Mouse (Mus musculus) thymus, adult 2 months (tissue): ENCODE results near the gene Mettl24. TPM values are rescaled to one million over a fixed set of nuclear protein-coding genes. Genes with fewer than 3 reads are reported as not detected.

Experiments used
- DNase-seq: peaks from one replicate; pipeline ENCODE4 v3.0.0; 2021
- H3K27ac ChIP-seq: fragments of 200-500 bp; 2 replicates; pipeline ENCODE4 v1.5.1; 2012; ENCODE audit warnings: low read length, control low read depth; ENCODE audit not compliant: control insufficient read depth, insufficient read depth
- H3K27me3 ChIP-seq: fragments of 200-500 bp; 2 replicates; pipeline ENCODE4 v1.6.1; 2012; ENCODE audit warnings: mild to moderate bottlenecking, low read length, moderate library complexity, mixed read lengths; ENCODE audit not compliant: control insufficient read depth, insufficient read depth
- H3K36me3 ChIP-seq: fragments of 200-500 bp; 2 replicates; pipeline ENCODE4 v1.6.1; 2012; ENCODE audit warnings: mild to moderate bottlenecking, low read length, moderate library complexity; ENCODE audit not compliant: control insufficient read depth, insufficient read depth
- H3K4me1 ChIP-seq: fragments of 200-500 bp; replicated peaks from 2 replicates; pipeline ENCODE4 v1.6.1; 2012; ENCODE audit warnings: low read length; ENCODE audit not compliant: control insufficient read depth, insufficient read depth
- H3K4me3 ChIP-seq: fragments of 200-500 bp; 2 replicates; pipeline ENCODE4 v1.5.1; 2012; ENCODE audit warnings: mild to moderate bottlenecking, low read length, control low read depth, moderate library complexity; ENCODE audit not compliant: control insufficient read depth, insufficient read depth
- CTCF ChIP-seq: fragments of 200-500 bp; IDR thresholded peaks from 2 replicates; pipeline ENCODE4 v1.5.1; 2012; ENCODE audit warnings: mild to moderate bottlenecking, control low read depth, low read length, moderate library complexity, borderline replicate concordance; ENCODE audit not compliant: control insufficient read depth, poor library complexity, insufficient read depth; ENCODE audit errors: extremely low read depth
- POLR2A ChIP-seq: fragments of 200-500 bp; IDR thresholded peaks from 2 replicates; pipeline ENCODE4 v1.6.1; 2012; ENCODE audit warnings: mild to moderate bottlenecking, low read length, control low read depth, moderate library complexity; ENCODE audit not compliant: control insufficient read depth, poor library complexity, insufficient read depth; ENCODE audit errors: extremely low read depth
- WGBS: fragments of 180-500 bp; shearing (Covaris S2); methylation state at CpG from one replicate; pipeline ENCODE4 v1.1.7; 2018; 5-methylcytosine and 5-hydroxymethylcytosine counted together
- polyA plus RNA-seq: library from polyadenylated mRNA; depleted of rRNA; stranded (reverse); fragments of >200 nt; gene quantifications from 2 replicates; pipeline ENCODE4 v1.2.3, GENCODE M21; 2012

Mettl24 gene
- polyA plus RNA-seq, 1 experiment: 0.36 TPM

- Histone ChIP-seq H3K4me3 (no peak overlapping the region), H3K27ac (no peak overlapping the region), H3K27me3 (no peaks in the 10 kb centered on the region), H3K4me1 (no peaks in the 10 kb centered on the region; the same call in 1 of the 2 replicates), H3K36me3 (no peaks in the 10 kb centered on the region)
- DNase-seq: no peak
- 81% methylated on average over 8 of the region's 8 CpGs for WGBS
- TF ChIP-seq CTCF (no peak), POLR2A (no peak)
Observed at GRCm38 (mm10) chr10:40716296-40716695, 33.2 kb downstream of the Mettl24 start.

- H3K4me1 ChIP-seq: no peaks in the 10 kb centered on the region; the same call in 1 of the 2 replicates
- TF ChIP-seq CTCF (no peak), POLR2A (no peak)
- H3K27ac ChIP-seq: no peak overlapping the region
- 91% methylated on average over 3 of the region's 3 CpGs for WGBS
- H3K27me3 ChIP-seq: no peaks in the 10 kb centered on the region
- no peak overlapping the region for H3K4me3 ChIP-seq
- no peak for DNase-seq
- H3K36me3 ChIP-seq: no peaks in the 10 kb centered on the region
Observed at GRCm38 (mm10) chr10:40716713-40717112, 33.6 kb downstream of the Mettl24 start.

- H3K27me3 ChIP-seq: no peaks in the 10 kb centered on the region
- WGBS: 93% methylated on average over 13 of the region's 13 CpGs
- TF ChIP-seq CTCF (no peak), POLR2A (no peak)
- no peak for DNase-seq
- no peak overlapping the region for H3K4me3 ChIP-seq
- H3K27ac ChIP-seq: no peak overlapping the region
- H3K36me3 ChIP-seq: no peaks in the 10 kb centered on the region
- H3K4me1 ChIP-seq: no peaks in the 10 kb centered on the region; the same call in 1 of the 2 replicates
Observed at GRCm38 (mm10) chr10:40718362-40718761, 35.3 kb downstream of the Mettl24 start.

GRCm38 (mm10) chr10:40719062-40719461 lies 36.0 kb downstream of the Mettl24 start:
- no peak for DNase-seq
- no peak for TF ChIP-seq POLR2A
- TF ChIP-seq CTCF: no peak
- no peak overlapping the region for H3K4me3 ChIP-seq
- no peaks in the 10 kb centered on the region for H3K36me3 ChIP-seq
- no peak overlapping the region for H3K27ac ChIP-seq
- no peaks in the 10 kb centered on the region for H3K27me3 ChIP-seq
- 87% methylated on average over 6 of the region's 6 CpGs for WGBS
- no peaks in the 10 kb centered on the region for H3K4me1 ChIP-seq

- DNase-seq: no peak
- H3K4me3 ChIP-seq: no peak overlapping the region
- no peaks in the 10 kb centered on the region for H3K4me1 ChIP-seq
- WGBS: 93% methylated on average over 5 of the region's 5 CpGs
- no peak for TF ChIP-seq POLR2A
- no peak for TF ChIP-seq CTCF
- H3K27me3 ChIP-seq: no peaks in the 10 kb centered on the region
- no peaks in the 10 kb centered on the region for H3K36me3 ChIP-seq
- H3K27ac ChIP-seq: no peak overlapping the region
Observed at GRCm38 (mm10) chr10:40720883-40721282, 37.8 kb downstream of the Mettl24 start.

GRCm38 (mm10) chr10:40724342-40724741 lies 41.3 kb downstream of the Mettl24 start:
- H3K27me3 ChIP-seq: no peaks in the 10 kb centered on the region
- no peak overlapping the region for H3K4me3 ChIP-seq
- no peak for DNase-seq
- TF ChIP-seq CTCF (no peak), POLR2A (no peak)
- 91% methylated on average over 6 of the region's 6 CpGs for WGBS
- no peaks in the 10 kb centered on the region for H3K36me3 ChIP-seq
- H3K4me1 ChIP-seq: no peaks in the 10 kb centered on the region
- no peak overlapping the region for H3K27ac ChIP-seq

- TF ChIP-seq CTCF (no peak), POLR2A (no peak)
- Histone ChIP-seq H3K36me3 (no peaks in the 10 kb centered on the region), H3K4me3 (no peak overlapping the region), H3K27me3 (no peaks in the 10 kb centered on the region), H3K4me1 (no peaks in the 10 kb centered on the region), H3K27ac (no peak overlapping the region)
- 87% methylated on average over 4 of the region's 4 CpGs for WGBS
- no peak for DNase-seq
Observed at GRCm38 (mm10) chr10:40725066-40725465, 42.0 kb downstream of the Mettl24 start.
